Mouse (Mus musculus) erythroblast, adult 5-6 weeks (primary cell): ENCODE data around the gene Clcn6. TPM values are rescaled to one million over a fixed set of nuclear protein-coding genes. Genes with fewer than 3 reads are reported as not detected.
A peak's percentile ranks its signal among the peaks of the same experiment; 100 is the strongest.
"Not testable (repeated sequence)": the region's sequence is repeated elsewhere in the genome, so short reads cannot be mapped to it uniquely, and the experiment has no call there.

Source experiments
- ATAC-seq: replicated peaks from 2 replicates; pipeline ENCODE4 v1.8.0; 2016; ENCODE audit warnings: moderate number of reproducible peaks, mild to moderate bottlenecking, moderate TSS enrichment, inconsistent platforms; ENCODE audit not compliant: poor library complexity, low FRiP score, severe bottlenecking
- total RNA-seq, 2 experiments: library from RNA; stranded (forward) in 1 of 2; stranded (reverse) in 1 of 2; fragments of 150-400 nt in 1 of 2; fragments of 200-764, 138-1000 nt in 1 of 2; gene quantifications; 2 replicates each; pipeline versions ENCODE4 v1.2.3 to v1.2.4; 2015 to 2017; ENCODE audit warnings: low replicate concordance in 2 of 2

Clcn6 gene
- total RNA-seq, 2 experiments from 2014 or later, result 2.0 to 2.1 TPM

DNA sequence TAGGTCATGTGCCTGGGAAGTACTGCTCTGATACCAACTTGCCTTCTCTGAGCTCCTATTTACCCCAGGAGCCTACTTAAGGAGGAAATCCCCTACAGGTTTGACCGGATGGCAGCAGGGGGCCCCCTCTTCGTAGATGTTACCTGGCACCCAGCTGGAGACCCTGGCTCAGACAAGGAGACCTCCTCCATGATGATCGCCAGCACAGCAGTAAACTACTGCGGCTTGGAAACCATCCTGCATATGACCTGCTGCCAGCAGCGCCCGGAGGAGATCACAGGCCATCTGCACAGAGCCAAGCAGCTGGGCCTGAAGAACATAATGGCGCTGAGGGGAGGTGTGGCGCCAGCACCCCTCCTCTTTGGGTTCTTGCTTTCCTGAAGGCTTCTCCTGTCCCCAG, 4.7 kb upstream of the Clcn6 start:
- ATAC-seq, result not testable (repeated sequence)

DNA sequence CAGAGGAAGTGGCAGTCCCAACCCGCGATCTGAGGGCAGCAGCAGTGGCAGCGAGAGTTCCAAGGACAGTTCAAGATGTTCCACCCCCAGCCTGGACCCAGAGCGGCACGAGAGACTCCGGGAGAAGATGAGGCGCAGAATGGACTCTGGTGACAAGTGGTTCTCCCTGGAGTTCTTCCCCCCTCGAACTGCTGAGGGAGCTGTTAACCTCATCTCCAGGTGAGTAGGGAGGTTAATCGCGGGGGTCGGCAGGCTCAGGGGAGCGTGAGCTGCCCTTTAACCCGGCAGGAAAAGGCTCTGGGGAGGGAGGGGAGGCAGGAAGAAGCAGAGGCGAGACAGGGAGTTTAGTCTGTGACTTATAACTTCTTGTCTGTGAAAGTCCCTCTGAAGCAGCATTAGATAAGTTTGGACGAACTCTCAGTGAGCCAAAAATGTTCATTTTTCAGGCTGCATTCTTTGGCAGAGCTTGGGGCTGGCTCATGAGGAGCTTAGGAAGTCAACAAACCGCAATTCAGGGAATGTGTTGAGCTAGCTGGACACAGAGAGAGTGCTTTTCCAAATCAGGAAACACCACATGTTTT, 3.1 kb upstream of the Clcn6 start:
- no peak for ATAC-seq

DNA sequence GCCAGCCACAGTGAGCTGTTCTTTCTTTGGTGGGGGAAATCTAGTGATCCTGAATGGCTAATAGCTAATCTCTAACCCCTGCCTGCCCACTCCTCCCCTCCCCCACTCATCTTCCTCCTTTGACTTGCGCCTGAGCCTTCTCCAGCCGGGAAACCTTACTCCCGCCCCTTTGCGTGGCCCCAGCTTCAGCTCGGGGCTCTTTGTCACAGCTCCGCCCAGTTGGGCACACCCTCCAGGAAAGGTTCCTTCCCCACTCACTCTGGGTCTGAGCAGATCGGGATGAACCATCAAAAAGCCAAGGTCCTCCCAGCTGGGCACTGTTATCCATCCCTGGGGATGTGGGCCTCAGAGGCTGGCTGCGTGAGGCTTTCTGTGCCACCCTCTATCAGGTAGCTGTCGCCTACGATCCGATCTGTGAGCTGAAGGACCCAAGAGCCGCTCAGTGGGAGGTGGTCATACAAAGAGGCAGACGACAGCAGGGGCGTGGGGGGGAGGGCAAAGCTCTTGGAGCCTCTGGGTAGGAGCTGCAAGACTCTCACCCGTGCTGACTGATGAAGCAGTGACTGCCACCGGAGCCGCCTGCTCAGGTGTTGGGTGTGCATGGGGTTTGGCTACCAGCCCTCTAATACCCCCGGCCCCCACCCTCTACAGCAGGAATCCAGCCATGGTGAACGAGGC, 2.5 kb upstream of the Clcn6 start:
- ATAC-seq, result peak; percentile 36; the same call in 1 of the 2 replicates

DNA sequence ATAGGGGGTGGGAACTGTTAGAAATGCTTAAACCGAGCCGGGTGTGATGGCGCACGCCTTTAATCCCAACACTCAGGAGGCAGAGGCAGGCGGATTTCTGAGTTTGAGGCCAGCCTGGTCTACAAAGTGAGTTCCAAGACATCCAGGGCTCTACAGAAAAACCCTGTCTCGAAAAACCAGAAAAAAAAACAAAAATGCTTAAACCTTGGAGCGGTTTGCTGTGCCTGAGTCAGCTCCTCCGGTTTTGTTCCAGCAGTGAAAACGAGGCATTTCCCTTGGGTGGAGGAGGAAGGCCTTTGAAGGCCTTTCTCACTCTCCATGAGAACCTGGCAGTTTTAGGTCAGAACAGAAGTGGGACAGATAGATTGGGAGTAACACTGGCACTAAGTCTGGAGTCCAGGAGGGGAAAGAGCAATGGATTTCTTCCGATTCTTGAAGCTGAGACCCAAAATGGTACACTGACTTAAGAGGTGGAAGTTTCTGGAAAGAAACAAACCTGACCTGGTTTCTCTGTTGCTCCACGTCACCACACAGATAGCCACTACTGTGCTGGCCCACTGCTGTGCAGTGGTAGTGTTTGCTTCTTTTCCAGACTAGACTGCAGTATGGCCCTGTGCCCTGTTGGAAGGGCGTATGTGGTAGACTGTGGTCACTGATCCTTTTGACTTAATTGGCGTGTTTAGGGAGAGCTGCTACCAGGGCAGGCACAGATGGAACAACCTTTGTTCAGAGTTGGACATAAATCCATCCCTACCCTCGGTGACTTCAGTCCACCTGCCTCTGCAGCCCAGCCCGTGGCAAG, 1.6 kb upstream of the Clcn6 start:
- no peak for ATAC-seq

DNA sequence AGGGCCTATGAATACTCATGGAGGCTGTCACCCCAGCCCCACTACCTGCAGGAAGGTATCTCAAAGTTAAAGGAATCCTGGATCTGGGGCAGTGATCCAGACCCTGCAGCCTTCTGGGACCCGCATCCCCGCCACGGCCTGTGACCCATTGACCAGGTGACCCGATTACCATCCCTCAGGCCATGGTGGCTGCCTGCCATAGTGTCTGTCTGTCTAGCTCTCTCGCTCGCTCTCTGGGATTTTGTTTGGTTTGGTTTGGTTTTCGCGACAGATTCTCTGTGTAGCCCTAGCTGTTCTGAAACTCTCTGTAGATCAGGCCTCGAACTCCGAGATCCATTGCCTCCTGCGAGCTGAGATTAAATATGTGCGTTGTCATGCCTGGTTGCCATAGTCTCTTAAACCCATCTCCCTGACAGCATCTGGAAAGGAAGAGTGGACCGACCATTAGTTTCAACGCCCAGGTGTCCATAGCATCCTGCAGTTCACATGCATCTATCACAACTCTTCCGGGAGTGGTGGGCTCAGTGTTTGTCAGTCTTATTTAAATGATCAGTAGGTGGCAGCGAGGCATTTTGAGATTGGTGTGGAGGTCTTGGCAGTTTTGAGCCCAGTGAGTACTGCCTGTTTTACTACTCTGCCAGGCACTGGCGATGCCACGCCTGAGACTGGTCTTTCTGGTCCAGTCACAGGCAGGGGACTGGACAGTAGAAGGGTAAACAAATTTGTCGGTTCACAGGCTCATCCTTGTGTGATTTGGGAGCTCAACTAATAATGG, 820 bp upstream of the Clcn6 start:
- ATAC-seq, result peak; percentile 41

DNA sequence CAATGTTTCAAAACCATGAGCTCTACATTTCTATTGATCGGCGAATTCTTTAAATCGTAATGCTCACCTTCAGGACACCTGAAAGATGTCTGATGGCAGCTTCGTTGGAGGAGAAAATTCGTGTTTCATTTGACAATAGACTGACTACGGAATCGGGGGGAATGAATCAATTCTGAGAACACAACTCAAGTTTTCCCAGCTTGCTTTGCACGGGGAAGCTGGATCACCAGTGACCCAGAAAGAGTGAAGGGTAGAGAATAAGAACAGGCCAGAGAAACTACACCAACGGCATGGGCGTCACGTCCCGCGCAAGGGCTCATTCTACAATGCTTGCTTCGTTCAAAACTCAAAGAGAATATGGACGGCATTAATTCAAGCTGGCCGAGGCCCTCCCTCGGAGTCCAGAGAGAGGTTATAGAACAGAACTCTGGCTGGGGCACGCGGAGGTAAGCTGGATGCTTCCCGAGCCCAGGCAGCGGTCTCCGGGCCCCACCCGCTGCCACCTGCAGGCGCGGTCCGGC, 482 bp downstream of the Clcn6 start:
- no peak for ATAC-seq

DNA sequence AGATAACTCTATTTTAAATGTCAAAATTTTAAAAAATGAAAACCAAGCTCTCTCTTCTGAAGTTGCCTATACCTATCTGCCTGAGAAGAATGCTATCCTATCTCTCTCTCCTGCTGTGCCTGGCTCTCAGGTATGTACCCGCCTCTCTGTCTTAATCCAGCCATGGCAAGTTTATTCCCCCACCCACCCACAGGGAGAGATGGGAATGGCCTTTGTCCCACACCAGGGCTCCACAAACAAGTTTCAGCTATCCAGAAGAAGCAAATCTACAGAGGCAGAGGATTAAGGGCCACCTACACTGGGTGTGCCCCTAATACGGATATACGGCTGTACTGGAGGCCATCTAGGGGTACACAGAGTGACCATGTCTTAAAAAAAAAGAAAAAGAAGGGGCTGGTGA, 3.2 kb downstream of the Clcn6 start:
- ATAC-seq, result no peak

DNA sequence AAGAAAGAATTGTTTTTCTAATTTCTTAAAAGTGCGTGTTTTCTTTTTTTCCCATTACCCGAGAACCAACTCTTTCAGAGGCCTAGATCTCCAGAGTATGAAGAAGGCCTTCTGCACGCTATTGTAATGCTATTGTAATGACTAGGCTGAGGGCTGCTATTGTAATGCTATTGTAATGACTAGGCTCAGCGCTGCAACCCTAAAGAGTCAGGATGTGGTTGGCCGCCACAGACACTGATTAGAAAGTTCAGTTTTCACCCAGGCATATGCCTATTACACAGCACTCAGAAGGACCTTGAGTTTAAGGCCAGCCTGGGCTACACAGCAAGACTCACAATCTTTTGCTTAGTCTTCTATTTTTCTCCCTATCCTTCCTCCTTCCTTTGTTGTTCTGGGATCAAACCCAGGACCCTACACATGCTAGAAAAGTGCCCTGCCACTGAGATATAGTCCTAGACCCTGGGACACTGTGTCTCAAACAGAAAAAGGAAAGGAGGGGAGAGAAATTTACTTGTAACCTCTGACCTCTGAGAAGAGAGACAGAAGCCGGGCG, 4.7 kb downstream of the Clcn6 start:
- no peak for ATAC-seq

DNA sequence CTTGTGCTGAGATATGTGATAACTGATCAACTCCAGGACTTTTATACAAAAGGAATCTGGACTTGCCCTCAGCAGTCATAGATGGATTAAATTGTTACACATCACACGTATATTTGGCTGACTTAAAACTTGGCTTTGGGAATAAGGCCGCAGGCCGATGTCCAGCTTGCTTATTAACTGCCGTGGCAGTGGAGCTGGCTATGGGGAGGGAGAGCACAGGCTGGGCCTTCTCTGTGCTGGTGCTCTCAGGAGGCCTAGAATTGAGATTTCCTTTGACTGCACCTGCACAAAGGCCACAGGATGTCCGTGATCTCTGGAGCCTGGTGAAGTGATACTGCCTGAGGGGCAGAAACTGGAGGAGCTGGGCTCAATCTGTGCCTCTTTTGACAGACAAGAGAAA, 8.1 kb downstream of the Clcn6 start:
- no peak for ATAC-seq

DNA sequence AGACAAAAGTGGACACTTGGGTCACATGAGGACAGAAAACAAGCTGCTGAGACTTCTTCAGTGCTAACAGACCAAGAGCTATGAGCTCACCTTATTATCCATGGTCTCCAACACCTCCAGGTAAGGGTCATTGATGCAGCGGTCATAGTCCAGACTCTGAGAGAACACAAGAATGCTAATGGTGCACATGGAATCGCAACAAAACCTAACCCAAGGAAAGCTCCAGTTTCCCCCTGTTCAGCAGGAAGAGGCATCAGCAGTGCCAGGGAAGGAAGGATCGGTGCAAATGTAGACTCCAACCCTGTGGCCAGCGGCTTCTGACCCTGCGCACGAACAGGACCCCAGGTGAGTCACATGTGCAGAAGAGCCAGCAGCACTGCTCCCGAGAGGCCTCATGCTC, 9.3 kb downstream of the Clcn6 start:
- ATAC-seq, result no peak

DNA sequence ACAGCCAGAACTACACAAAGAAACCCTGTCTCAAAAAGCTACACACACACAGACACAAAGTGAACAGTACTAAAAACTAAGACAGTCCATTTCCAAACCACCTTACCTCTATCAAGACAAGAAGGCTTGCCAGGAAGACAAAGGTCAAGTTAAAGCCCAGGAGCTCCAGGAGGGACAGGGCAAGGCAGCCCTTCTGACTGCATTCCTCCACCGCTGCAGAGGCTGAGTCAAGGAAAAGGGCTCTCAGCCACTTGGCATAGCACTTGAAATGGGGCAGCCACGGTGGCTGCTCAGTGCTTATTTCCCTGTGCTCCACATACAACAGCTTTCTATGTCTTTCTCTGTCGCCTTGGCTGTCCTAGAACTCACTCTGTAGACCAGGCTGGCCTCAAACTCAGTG, 14.6 kb downstream of the Clcn6 start:
- ATAC-seq, result no peak

DNA sequence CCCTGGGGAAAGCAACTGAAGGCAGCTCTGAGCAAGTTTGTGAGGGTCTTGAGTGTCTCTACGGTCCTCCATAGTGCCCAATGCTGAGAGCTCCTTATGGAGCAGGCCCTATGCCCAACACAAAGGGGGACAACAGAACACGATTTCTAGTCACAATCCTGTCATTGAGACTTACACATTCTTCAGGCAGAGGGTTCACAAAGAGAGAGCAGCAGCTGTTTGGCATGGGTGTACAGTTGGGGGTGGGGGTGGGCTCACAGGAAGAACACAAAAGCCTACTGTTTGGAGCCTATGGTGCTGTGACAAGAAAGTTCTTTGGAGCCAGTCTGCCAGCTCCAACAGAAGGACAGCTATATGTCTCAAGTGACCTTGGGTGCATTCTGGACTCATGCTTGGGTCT, 20.2 kb downstream of the Clcn6 start:
- no peak for ATAC-seq

DNA sequence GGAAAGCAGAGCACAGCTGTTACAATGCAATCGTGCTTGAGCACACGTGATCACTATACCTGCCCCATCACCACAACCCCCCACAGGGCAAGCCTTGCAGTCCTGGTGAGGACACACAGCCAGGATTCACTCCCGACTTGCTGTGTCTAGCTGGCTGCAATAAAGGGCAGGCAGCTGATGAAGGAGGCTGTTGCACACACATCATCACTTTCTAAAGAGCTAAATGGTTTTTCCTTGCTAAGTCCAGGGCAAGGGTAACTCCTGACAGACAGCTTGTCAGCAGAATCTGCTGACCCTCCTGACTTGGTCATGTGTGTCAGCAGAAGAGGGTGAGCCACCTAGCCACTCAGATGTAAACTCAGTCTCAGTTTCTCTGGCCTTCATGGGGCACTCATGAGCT, 21.6 kb downstream of the Clcn6 start:
- ATAC-seq, result no peak

DNA sequence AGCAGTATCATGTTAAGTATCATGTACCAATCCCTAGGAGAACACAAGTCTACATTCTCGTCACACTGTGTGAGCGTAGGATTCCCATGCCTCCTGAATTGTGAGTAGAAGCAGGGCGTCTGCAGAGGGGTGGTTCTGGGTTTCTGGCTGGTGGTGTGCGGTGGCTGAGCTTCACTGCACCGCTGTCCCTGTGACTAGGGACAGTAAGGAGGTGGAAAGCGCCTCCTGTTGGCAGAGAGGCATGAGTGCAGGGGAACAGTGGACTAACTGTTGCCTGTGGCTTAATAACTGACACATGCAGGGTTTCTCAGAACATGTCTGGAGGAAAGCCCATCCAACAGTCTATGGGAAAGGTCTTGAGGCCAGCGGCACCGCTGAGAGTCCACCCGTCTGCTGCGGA, 23.2 kb downstream of the Clcn6 start:
- no peak for ATAC-seq

DNA sequence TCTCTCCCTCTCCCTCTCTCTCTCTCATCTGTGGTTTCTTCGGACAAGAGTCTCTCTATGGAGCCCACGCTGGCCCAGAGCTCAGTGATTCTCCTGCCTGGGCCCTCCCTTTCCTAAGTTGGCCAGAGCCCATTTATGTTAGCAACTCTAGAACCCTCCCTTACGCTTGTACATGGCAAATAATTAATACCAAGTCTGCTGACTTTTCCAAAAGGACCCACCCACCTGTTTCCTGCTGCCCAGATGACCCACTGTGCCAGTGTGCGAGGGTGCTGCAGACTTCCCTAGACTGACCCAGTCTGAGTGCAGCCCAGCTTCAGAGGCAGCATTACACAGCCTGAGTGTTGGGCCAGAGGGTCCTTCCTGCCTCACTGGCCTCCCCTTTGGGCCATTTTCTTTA, 26.4 kb downstream of the Clcn6 start:
- ATAC-seq, result no peak

DNA sequence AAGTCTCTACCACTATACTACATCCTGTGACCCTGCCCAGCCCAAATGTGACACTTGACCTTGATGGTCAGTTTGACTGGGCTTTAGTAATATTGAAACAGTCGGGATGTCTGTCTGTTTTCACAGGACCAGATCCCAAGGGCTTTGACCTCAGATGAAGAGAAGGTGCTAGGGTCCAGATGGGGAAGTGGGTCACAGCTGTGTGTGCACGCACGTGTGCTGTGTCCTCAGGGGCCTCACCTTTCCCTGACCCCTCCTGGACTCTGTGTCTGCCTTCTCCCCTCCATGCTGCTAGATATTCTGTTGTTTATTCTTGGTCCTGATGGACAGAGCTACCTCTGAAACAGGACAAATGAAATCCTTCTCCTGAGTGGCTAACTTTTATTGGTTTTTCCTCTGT, 27.3 kb downstream of the Clcn6 start:
- ATAC-seq, result no peak

DNA sequence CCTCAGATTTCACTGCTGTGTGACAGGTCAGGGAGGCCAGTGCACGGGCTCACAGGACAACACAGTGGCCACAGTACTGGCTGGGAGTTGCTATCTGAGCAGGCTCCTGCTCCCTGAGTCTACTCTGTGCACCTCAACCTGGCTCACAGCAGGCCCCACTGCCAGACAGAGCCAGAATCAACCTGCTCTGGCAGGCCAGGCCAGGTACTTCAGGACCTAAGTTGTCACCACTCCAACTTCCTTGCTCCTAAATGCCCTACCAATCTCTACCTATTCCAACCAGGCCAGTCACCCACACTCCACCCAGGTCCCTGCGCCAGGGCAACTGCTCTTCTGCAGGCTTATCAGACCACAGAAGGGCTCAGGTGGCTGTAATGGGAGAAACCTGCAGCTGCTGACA, 29.0 kb downstream of the Clcn6 start:
- no peak for ATAC-seq

DNA sequence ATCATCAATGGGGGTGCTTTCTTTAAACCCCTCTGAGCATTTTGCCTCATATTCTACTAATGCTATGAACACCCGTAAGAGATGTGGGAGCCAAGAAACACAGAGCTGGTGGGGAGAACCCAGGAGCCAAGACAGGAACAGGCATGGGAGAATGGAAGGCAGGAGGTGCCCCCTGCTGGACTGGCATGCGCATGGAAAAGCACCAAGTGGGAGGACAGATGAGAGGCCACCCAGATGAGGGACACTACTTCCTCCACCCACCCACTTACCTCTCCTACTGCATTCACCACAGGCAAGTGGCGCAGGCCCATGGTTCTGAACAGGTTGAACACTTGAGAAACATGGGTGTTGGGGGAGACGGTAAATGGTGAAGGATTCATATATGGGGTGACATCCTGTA, 30.2 kb downstream of the Clcn6 start:
- peak; percentile 37; the same call in 1 of the 2 replicates for ATAC-seq

DNA sequence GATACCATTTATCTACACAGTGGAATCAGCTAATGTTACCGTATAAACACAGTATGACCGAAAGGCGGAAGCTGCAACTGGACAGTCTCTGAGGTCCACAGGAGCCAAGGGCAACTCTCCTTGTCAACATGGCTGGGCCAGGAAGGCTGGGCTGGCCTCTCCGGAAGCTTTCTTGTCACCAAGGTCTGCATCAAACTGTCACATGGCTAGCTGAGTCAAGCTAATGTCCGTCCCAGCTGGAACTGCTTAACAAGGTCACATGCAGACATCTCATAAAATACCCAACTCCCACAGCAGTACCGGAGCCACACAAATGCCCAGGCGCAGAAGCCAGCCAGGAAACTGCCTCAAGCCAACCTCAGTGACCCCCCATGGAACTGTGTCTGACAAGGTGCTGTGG, 34.3 kb downstream of the Clcn6 start:
- ATAC-seq, result no peak

DNA sequence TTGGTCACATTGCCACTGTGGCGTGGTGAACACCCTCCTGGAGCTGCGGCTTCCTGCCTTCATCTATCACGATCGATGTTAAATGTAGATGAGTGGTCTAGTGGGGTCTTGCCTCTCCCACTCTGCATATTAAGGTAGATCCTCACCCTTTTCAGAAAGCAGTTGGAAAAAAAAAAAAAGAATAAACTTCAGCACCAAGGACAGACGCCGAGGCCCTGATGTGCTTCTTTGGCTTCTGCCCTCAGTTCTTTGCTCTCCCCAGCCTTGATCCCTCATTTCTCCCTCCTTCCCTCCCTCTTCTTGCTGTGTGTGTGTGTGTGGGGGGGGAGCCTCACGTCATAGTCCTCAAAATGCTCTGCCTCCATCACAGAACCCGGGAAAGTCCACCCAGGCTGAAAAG, 36.8 kb downstream of the Clcn6 start:
- no peak for ATAC-seq
